Mouse (Mus musculus) mouse trophoblast stem cell (cell line): Measurements from ENCODE around the gene Il13ra1.

Source experiments
- in situ Hi-C, 2 experiments: fragments of 300-500 bp; cut with MseI, MboI; formaldehyde crosslinking; loops; 2 replicates in 1 of 2; 3 replicates in 1 of 2; pipeline ENCODE4 v1.15.1; 2025

The Il13ra1 gene

DNA sequence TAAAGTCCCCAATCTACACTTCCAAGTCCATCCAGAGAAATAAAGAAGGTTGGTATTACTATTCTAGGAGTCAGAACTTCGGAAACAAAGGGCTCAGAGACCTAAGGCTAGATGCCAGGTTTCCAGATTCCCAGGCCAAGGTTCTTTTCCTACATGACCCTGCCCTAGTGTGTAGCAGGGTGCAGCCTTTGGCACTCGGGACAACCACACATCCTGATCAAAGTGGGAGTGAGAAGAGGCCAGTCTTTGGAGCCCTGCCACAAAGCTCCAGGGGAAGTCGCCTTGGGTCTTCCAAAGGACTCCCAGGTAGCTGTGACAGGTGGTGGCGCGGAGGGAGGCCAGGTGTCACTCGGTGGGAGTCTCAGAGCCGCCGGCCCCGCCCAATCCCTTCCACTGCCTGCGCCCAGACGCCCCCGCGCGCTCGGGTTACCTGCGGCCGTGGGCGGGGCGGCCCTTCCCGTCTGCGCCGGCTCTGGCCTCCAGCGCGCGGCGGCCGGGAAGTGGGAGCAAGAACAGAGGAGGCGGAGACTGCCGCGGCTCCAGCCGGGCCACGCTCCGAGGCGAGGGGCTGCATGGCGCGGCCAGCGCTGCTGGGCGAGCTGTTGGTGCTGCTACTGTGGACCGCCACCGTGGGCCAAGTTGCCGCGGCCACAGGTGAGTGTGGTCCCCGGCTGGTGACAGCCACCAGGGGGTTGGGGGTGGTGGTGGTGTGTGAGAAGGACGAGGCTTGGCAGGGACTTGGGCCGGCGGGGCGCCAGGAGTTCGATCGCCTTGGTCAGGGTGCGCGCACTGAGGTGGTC is at the start of gene Il13ra1:
Gene Il13ra1 (plus strand): TSS at position 489 of the 800 bp plus-strand sequence.
- in situ Hi-C loops: no loop called here

- in situ Hi-C loops: no loop called here
These were observed 37.9 kb upstream of the Il13ra1 start for GRCm38 (mm10) chrX:36073997-36074396.

DNA sequence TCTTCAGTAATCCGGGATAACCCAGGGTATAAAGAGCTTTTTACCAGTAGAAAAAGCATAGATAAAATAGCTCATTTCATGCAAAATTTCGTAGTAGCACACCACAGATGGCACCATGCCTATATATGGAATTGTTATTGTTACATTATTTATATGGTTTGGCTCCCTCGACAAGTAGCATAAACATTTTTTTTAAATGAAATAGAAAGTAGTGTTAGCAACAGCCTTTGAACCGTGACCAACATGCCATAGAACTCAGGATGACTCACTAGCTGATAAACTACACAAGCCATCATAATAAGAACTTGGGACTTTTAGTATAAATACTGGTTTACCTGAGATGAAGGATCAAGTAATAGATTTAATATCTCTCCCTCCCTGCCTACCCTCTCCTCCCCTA is 34.7 kb upstream of the Il13ra1 start:
- in situ Hi-C loops: no loop called here

DNA sequence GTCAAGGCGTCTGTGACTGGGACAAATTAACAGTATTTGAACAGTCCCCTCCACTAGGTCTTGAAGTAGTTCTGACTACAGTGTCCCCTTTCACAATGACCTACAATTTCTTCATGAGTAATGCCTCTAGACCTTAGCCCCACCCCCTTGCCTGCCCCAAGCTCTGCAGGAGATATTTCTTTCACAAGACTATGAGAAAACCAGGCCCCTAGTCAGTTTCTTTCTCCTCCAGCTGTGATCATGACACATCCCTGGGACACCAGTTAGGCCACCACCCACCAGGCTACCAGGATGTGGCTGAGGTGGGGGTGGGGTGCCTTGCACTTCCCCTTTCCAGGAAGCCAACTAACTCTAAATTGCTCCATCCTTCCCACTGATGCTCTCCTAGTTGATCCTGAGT is 29.0 kb upstream of the Il13ra1 start:
- in situ Hi-C loops: no loop called here

GRCm38 (mm10) chrX:36088464-36089256 is 23.2 kb upstream of the Il13ra1 start:
- in situ Hi-C loops: no loop called here

- in situ Hi-C loops: no loop called here
These were observed 11.0 kb upstream of the Il13ra1 start for GRCm38 (mm10) chrX:36100883-36101282.

DNA sequence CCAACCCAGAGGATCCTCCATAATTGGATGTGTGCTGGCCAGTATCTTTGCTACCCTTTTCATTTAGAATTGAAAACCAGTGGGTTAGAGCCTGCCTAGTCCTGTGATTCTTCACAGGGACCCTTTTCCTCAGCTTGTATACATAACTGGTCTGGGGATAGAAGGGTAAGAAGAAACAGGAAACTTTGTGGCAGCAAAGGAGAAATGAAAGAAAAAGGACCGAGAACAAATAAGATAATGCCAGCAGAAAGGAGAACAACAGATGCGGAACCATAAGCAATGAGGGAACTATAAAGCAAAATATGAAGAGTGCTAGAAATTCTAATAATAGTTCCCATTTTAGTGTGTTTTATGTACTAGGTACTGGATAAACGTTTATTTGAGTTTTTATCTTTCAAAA is 10.6 kb upstream of the Il13ra1 start:
- in situ Hi-C loops: no loop called here

GRCm38 (mm10) chrX:36108601-36109000 is 3.3 kb upstream of the Il13ra1 start:
- in situ Hi-C loops: no loop called here

DNA sequence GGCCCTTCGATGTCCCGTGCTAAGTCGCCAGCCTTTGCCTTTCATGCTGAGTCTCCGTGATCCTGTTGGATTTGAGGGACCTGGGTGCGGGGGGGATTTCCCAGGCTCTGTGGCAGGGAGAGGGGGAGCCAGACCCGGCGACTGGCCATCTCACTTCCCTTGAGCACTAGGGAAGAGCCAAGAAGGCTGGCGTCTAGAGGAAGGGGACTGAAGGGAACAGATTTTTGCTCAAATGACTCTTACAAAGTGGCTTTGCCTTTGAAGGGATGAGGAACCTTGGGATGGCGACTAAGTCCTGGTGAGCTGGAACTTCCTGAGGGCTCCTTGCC is 476 bp downstream of the Il13ra1 start:
- in situ Hi-C loops: no loop called here

GRCm38 (mm10) chrX:36115171-36115570 is 3.3 kb downstream of the Il13ra1 start:
- in situ Hi-C loops: no loop called here

DNA sequence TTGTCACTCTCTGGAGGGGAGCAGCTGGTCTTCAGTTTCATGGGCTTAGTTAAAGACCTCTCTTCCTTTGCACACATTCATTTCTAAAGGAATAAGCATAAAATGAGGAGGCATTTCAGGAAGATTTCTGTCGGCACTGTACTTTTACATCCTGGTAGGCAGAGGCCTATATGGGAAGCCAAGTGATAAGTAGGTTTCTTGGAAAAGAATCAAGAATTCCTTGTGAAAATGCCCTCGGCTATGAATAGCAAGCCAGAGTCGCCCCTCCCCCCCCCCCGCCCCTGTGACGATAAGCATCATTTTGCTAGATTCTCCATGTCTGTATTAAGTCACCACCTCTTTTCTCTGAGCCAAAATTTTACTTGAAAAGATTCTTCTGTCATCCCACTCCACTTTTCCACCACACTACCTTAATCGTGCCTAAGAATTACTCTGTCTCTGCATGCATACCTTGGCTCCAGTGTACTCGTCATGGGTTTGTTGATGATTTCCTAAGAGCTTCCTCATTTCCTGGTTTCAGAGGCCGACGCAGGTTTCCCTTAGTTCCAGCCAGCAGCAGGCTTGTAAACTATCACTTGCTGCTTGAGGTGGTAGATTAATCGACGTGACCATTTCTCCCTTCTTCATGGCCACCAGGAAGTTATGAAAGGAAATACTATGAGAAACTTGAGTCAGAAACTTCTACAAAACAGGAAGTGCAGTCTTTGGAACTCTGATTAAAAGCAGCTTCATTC is 17.3 kb downstream of the Il13ra1 start:
- in situ Hi-C loops: no loop called here

GRCm38 (mm10) chrX:36129771-36130108 is 17.8 kb downstream of the Il13ra1 start:
- in situ Hi-C loops: no loop called here

DNA sequence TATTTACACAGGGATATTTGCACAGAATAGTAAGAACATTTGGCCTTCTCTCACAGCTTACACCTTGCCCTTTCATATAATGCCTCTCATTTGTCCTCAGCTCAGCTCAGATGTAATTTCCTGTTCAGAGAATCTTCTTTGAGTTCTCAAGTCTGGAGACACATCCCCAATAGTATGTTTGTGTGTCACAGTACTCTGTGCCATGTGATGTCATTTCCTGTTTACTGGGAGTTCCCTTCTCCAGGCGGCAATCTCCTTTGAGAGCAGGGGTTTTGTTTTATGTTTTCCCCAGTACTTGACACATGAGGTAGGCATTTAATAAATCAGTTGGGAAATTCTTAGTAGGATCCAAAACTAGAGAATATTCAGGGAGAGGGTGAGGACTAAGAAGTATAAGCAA is 24.4 kb downstream of the Il13ra1 start:
- in situ Hi-C loops: no loop called here

- in situ Hi-C loops: no loop called here
These were observed 30.2 kb downstream of the Il13ra1 start for GRCm38 (mm10) chrX:36141994-36142639.

GRCm38 (mm10) chrX:36146746-36147145 is 34.8 kb downstream of the Il13ra1 start:
- in situ Hi-C loops: no loop called here

GRCm38 (mm10) chrX:36150100-36150499 is 38.2 kb downstream of the Il13ra1 start:
- in situ Hi-C loops: no loop called here

GRCm38 (mm10) chrX:36156677-36157076 is 44.8 kb downstream of the Il13ra1 start:
- in situ Hi-C loops: no loop called here

DNA sequence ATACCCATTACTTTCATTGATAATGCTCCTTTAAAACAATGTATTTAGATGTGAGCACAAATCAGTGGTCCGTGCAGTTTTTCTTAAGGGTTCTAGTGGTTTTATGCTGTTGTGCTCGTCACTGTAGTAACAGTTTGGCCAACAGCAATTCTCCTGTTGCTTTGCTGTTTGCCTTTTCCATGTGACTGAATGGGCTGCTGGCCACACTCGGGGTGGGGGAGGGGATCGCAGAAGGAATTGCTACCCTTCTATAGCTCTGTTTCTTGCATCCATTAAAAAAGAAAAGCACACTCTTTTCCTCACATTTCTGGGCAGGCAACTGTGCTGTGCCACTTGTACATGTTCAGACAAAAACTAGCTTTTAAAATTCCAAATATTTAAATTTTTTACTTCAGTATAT is 49.7 kb downstream of the Il13ra1 start:
- in situ Hi-C loops: no loop called here

- in situ Hi-C loops: loop anchor here (25.0 kb wide), 2 partner anchors 346 to 371 kb away; no protein-coding TSS in a partner anchor
These were observed 71.7 kb downstream of the Il13ra1 start for GRCm38 (mm10) chrX:36183625-36184024.

DNA sequence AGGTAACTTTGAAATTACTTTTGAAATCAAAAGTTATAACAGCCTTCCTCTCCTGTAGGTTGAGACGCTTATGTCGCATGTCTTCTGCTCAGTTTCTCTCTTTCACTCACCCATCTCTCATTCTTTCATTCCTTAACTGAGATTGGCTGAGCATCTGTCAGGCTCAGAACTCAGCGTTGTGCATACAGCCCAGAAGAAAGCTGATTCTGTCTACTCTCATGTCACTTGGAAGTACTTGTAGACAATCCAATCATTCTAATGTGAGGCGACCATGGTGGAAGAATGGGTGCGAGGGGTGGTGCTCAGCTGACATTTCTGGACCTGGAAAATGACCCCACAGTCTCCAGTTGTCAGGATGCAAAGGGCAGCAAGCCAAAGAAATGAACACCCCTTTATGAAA is 74.1 kb downstream of the Il13ra1 start:
- in situ Hi-C loops: loop anchor here (25.0 kb wide), 2 partner anchors 349 to 374 kb away; no protein-coding TSS in a partner anchor

DNA sequence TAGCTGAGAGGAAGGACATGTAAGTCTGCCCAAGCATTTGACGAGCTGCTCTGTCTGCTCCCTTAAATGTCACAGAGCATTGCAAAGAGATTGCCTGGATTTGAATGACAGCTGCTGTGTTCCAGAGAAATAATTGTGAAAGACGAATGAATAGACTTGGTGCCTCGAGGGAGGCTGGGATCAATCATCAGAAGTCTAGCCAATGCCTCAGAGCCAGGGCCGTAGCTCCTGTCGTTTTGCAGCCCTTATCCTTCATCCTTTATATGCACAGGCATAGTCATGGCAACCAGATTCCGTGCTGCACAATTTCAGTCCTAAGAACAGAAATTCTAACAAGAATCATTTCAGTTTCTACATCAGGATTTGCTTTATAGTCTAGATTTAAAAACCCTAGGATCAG is 74.5 kb downstream of the Il13ra1 start:
- in situ Hi-C loops: loop anchor here (25.0 kb wide), 2 partner anchors 349 to 374 kb away; no protein-coding TSS in a partner anchor

GRCm38 (mm10) chrX:36193951-36194350 is 82.0 kb downstream of the Il13ra1 start:
- in situ Hi-C loops: loop anchor here (25.0 kb wide), 2 partner anchors 357 to 382 kb away; no protein-coding TSS in a partner anchor
